Mouse (Mus musculus) heart, adult 2 months (tissue): ENCODE data around the gene Elmsan1.

Experiments used
- CTCF ChIP-seq: fragments of 200-600 bp; IDR thresholded peaks from 2 replicates; pipeline ENCODE4 v1.8.1; 2022; ENCODE audit warnings: antibody characterized with exemption, mild to moderate bottlenecking, moderate library complexity
- EP300 ChIP-seq: fragments of 200-500 bp; IDR thresholded peaks from 2 replicates; pipeline ENCODE4 v1.6.1; 2011; ENCODE audit warnings: low read depth, low read length, control low read depth; ENCODE audit not compliant: insufficient read depth

DNA sequence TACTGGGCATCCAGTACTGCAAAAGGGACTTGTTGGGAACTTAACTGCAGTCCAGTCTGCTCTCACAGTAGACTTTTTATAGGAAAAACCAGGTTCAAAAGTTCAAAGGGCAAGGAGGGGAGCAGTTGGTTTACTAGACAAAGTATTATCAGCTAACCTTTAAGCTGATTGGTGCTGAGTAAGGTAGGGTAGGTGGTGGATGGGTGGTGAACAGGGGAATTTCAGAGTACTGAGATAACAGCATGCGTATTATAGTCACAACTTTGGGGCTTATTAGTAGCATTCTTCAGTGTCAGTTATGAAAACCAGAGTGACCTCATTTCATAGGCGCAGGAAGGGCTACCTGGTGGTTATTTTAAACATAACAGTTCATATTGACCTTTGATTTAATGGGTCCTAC, 119.1 kb downstream of the Elmsan1 start:
- TF ChIP-seq EP300 (no peak), CTCF (no peak)
